Mouse (Mus musculus) C2C12 (cell line): ENCODE data around the gene Kcnj4. TPM values are rescaled to one million over a fixed set of nuclear protein-coding genes. Genes with fewer than 3 reads are reported as not detected.

Experiments used
- H3K27me3 ChIP-seq: one replicate; pipeline ENCODE4 v1.6.1; 2011; ENCODE audit not compliant: control insufficient read depth, insufficient read depth, insufficient read length
- H3K36me3 ChIP-seq: one replicate; pipeline ENCODE4 v1.6.1; 2011; ENCODE audit not compliant: control insufficient read depth, insufficient read depth
- H3K4me3 ChIP-seq: one replicate; pipeline ENCODE4 v1.5.1; 2011; ENCODE audit warnings: mild to moderate bottlenecking, control low read depth; ENCODE audit not compliant: poor library complexity, insufficient read depth, severe bottlenecking
- H3K79me2 ChIP-seq: one replicate; pipeline ENCODE4 v1.6.1; 2011; ENCODE audit not compliant: control insufficient read depth, insufficient read depth
- H3K79me3 ChIP-seq: one replicate; pipeline ENCODE4 v1.6.1; 2011; ENCODE audit warnings: low read depth, control low read depth
- H3ac ChIP-seq: one replicate; pipeline ENCODE3; 2011; ENCODE audit warnings: low read depth; ENCODE audit not compliant: control insufficient read depth, insufficient read length
- CEBPB ChIP-seq: IDR thresholded peaks from one replicate; pipeline ENCODE4 v1.6.1; 2011; ENCODE audit warnings: low read depth, mild to moderate bottlenecking, control low read depth, moderate library complexity
- CTCF ChIP-seq: IDR thresholded peaks from one replicate; pipeline ENCODE4 v1.5.1; 2011; ENCODE audit not compliant: control insufficient read depth, insufficient read depth, insufficient read length
- FOSL1 ChIP-seq: IDR thresholded peaks from one replicate; pipeline ENCODE4 v1.8.0; 2011; ENCODE audit warnings: mild to moderate bottlenecking, low read length; ENCODE audit not compliant: poor library complexity, insufficient read depth, severe bottlenecking
- MAX ChIP-seq: IDR thresholded peaks from one replicate; pipeline ENCODE4 v1.6.1; 2011; ENCODE audit warnings: mild to moderate bottlenecking, control low read depth
- MYOD1 ChIP-seq: IDR thresholded peaks from one replicate; pipeline ENCODE4 v1.6.1; 2011; ENCODE audit warnings: low read depth; ENCODE audit not compliant: control insufficient read depth, insufficient read length
- MYOG ChIP-seq: IDR thresholded peaks from one replicate; pipeline ENCODE4 v1.6.1; 2011; ENCODE audit not compliant: control insufficient read depth, insufficient read length; ENCODE audit errors: extremely low read depth
- USF1 ChIP-seq: IDR thresholded peaks from one replicate; pipeline ENCODE4 v1.6.1; 2011; ENCODE audit warnings: low read depth, mild to moderate bottlenecking, control low read depth, moderate library complexity
- polyA plus RNA-seq: library from polyadenylated mRNA; unstranded; fragments of >200 nt; fragmentation: generic; extraction: Trizol; gene quantifications from one replicate; pipeline ENCODE4 v1.2.1, GENCODE M21; 2012; ENCODE audit warnings: missing spikeins

Kcnj4 gene
- polyA plus RNA-seq, 1 experiment: 0.14 TPM

GRCm38 (mm10) chr15:79545921-79546399 is 40.9 kb upstream of the Kcnj4 start:
- Histone ChIP-seq H3ac (peak overlapping the region; percentile 95), H3K4me3 (peak overlapping the region; percentile 94), H3K36me3 (peaks cover 38% of the 10 kb centered on the region), H3K79me2 (peaks cover 55% of the 10 kb centered on the region), H3K27me3 (peaks cover 3% of the 10 kb centered on the region), H3K79me3 (peaks cover 45% of the 10 kb centered on the region)
- TF ChIP-seq MAX (no peak), FOSL1 (no peak), CTCF (peak; percentile 5)

- Histone ChIP-seq H3K79me3 (peaks cover 49% of the 10 kb centered on the region), H3K79me2 (peaks cover 59% of the 10 kb centered on the region), H3K36me3 (peaks cover 43% of the 10 kb centered on the region), H3K4me3 (peak overlapping the region; percentile 94), H3K27me3 (no peaks in the 10 kb centered on the region), H3ac (peak overlapping the region; percentile 95)
- TF ChIP-seq MAX (no peak), USF1 (no peak), MYOG (no peak), CEBPB (no peak), CTCF (no peak), MYOD1 (no peak), FOSL1 (no peak)
These were observed 40.5 kb upstream of the Kcnj4 start for GRCm38 (mm10) chr15:79545496-79545895.

- peaks cover 58% of the 10 kb centered on the region for H3K79me3 ChIP-seq
- no peaks in the 10 kb centered on the region for H3K27me3 ChIP-seq
- no peak for TF ChIP-seq CTCF
- no peak for TF ChIP-seq FOSL1
- no peak for TF ChIP-seq MYOD1
- no peak for TF ChIP-seq MYOG
- TF ChIP-seq MAX: no peak
- TF ChIP-seq CEBPB: no peak
- no peak for TF ChIP-seq USF1
- H3K79me2 ChIP-seq: peaks cover 75% of the 10 kb centered on the region
- no peak overlapping the region for H3ac ChIP-seq
- no peak overlapping the region for H3K4me3 ChIP-seq
- peaks cover 58% of the 10 kb centered on the region for H3K36me3 ChIP-seq
These were observed 38.9 kb upstream of the Kcnj4 start for GRCm38 (mm10) chr15:79543968-79544367.

GRCm38 (mm10) chr15:79533796-79534195 is 28.8 kb upstream of the Kcnj4 start:
- no peak for TF ChIP-seq FOSL1
- no peak for TF ChIP-seq MYOG
- TF ChIP-seq USF1: no peak
- no peak for TF ChIP-seq CTCF
- TF ChIP-seq CEBPB: no peak
- no peak for TF ChIP-seq MYOD1
- no peak for TF ChIP-seq MAX
- H3K4me3 ChIP-seq: no peak overlapping the region
- H3K79me3 ChIP-seq: peaks cover 13% of the 10 kb centered on the region
- H3K36me3 ChIP-seq: peaks cover 100% of the 10 kb centered on the region
- H3K27me3 ChIP-seq: no peaks in the 10 kb centered on the region
- H3K79me2 ChIP-seq: peaks cover 52% of the 10 kb centered on the region
- H3ac ChIP-seq: no peak overlapping the region

- Histone ChIP-seq H3K79me3 (peaks cover 7% of the 10 kb centered on the region), H3ac (no peak overlapping the region), H3K79me2 (peaks cover 25% of the 10 kb centered on the region), H3K4me3 (no peak overlapping the region), H3K27me3 (no peaks in the 10 kb centered on the region), H3K36me3 (peaks cover 99% of the 10 kb centered on the region)
- TF ChIP-seq MAX (no peak), USF1 (no peak), CEBPB (no peak), CTCF (no peak), MYOD1 (no peak), MYOG (no peak), FOSL1 (no peak)
These were observed 24.9 kb upstream of the Kcnj4 start for GRCm38 (mm10) chr15:79529935-79530334.

GRCm38 (mm10) chr15:79527991-79528639 is 23.1 kb upstream of the Kcnj4 start:
- peaks cover 96% of the 10 kb centered on the region for H3K36me3 ChIP-seq

More at GRCm38 (mm10) chr15:79527991-79528639, 23.1 kb upstream of the Kcnj4 start:
- Histone ChIP-seq H3K79me2 (peaks cover 18% of the 10 kb centered on the region), H3ac (no peak overlapping the region), H3K27me3 (no peaks in the 10 kb centered on the region), H3K79me3 (peaks cover 2% of the 10 kb centered on the region), H3K4me3 (no peak overlapping the region)
- no peak for TF ChIP-seq USF1
- TF ChIP-seq FOSL1: no peak
- TF ChIP-seq CEBPB: no peak
- no peak for TF ChIP-seq MYOD1
- TF ChIP-seq MAX: no peak
